ENCODE assay signal across 23 mouse cellular contexts in genomic region chr13:5729426-5730068, GRCm38 (mm10).
DNase-seq lines count a peak whose midpoint lies in the region; ATAC-seq and TF ChIP-seq lines count a peak whose summit lies in the region.
"Had no signal": no experiment of that assay in that cellular context is flagged by ENCODE, and none has a peak within 500 bp of the region (broad histone marks: within the 10 kb centered on the region; RNA-seq: fewer than 3 reads in every experiment).

No protein-coding gene starts in this region.

- no peak for TF ChIP-seq CTCF in midbrain, postnatal 0 days (IDR thresholded peaks at IDR 0.05)

- ATAC-seq in forebrain, embryonic 12.5 days (ENCODE audit: low FRiP score) = 0 out of 2 replicates have a peak, but pooled peaks have one; percentile 67
- ATAC-seq in midbrain, postnatal 0 days (ENCODE audit: low FRiP score) = no peak
- peak; percentile 51 for ATAC-seq in midbrain, embryonic 11.5 days (ENCODE audit: low FRiP score)
- ATAC-seq in heart, embryonic 11.5 days (replicated peaks; ENCODE audit: insufficient number of reproducible peaks, low FRiP score, low TSS enrichment) = no peak
- ATAC-seq: intestine, embryonic 16.5 days had no signal

- no peaks in the 10 kb centered on the region for H3K27me3 ChIP-seq in forebrain, embryonic 12.5 days
- no peaks in the 10 kb centered on the region for H3K27me3 ChIP-seq in forebrain, embryonic 10.5 days (ENCODE audit: poor library complexity, severe bottlenecking)
- peaks cover 10% of the 10 kb centered on the region; the same call in 1 of the 2 replicates for H3K27me3 ChIP-seq in midbrain, embryonic 10.5 days (ENCODE audit: low read depth, poor library complexity, severe bottlenecking)
- H3K27me3 ChIP-seq in midbrain, postnatal 0 days (ENCODE audit: insufficient read depth, low read length) = no peaks in the 10 kb centered on the region
- no peaks in the 10 kb centered on the region for H3K27me3 ChIP-seq in midbrain, embryonic 11.5 days (ENCODE audit: control insufficient read depth, insufficient read depth, low read length)
- H3K27me3 ChIP-seq in heart, embryonic 11.5 days (ENCODE audit: control insufficient read depth, insufficient read depth, low read length) = no peaks in the 10 kb centered on the region
- H3K27me3 ChIP-seq: limb, embryonic 15.5 days; neural tube, embryonic 13.5 days; stomach, embryonic 15.5 days had no signal

- DNase-seq in forebrain, embryonic 10.5 days (ENCODE audit: extremely low spot score, low spot score) = no peak
- no peak for DNase-seq in midbrain, embryonic 10.5 days (ENCODE audit: low spot score)
- no peak for DNase-seq in midbrain, postnatal 0 days (ENCODE audit: low spot score)
- DNase-seq in midbrain, embryonic 11.5 days (ENCODE audit: low spot score, missing footprints) = peak; percentile 75
- no peak for DNase-seq in heart, adult 11 months
- DNase-seq: adrenal gland, postnatal 25 days; cerebellum, adult 8-10 months; gastrocnemius, postnatal 36 days; kidney, adult 9 months; kidney, postnatal 14 days; left cerebral cortex, postnatal 4 days; lung, postnatal 4 days; thymus, adult 2 months; thymus, postnatal 4 days had no signal

- peaks cover 10% of the 10 kb centered on the region for H3K4me1 ChIP-seq in forebrain, embryonic 12.5 days
- H3K4me1 ChIP-seq in forebrain, embryonic 10.5 days = peaks cover 12% of the 10 kb centered on the region
- peaks cover 24% of the 10 kb centered on the region for H3K4me1 ChIP-seq in midbrain, embryonic 10.5 days
- no peaks in the 10 kb centered on the region for H3K4me1 ChIP-seq in midbrain, postnatal 0 days (ENCODE audit: insufficient read depth, low read length)
- H3K4me1 ChIP-seq in midbrain, embryonic 11.5 days (ENCODE audit: control insufficient read depth, insufficient read depth, low read length) = peaks cover 11% of the 10 kb centered on the region
- H3K4me1 ChIP-seq in heart, embryonic 11.5 days (ENCODE audit: control insufficient read depth, insufficient read depth, low read length) = no peaks in the 10 kb centered on the region
- H3K4me1 ChIP-seq: heart, embryonic 10.5 days; limb, embryonic 15.5 days; stomach, embryonic 15.5 days had no signal

- H3K27ac ChIP-seq in forebrain, embryonic 12.5 days = no peak overlapping the region
- no peak overlapping the region for H3K27ac ChIP-seq in forebrain, embryonic 10.5 days
- H3K27ac ChIP-seq in midbrain, embryonic 10.5 days (replicated peaks) = peak overlapping the region; percentile 55; the same call in 1 of the 2 replicates
- H3K27ac ChIP-seq in midbrain, postnatal 0 days (ENCODE audit: low read depth, low read length) = no peak overlapping the region
- H3K27ac ChIP-seq in midbrain, embryonic 11.5 days (ENCODE audit: low read depth, low read length) = no peak overlapping the region
- H3K27ac ChIP-seq in heart, embryonic 11.5 days (ENCODE audit: low read depth, low read length) = no peak overlapping the region
- H3K27ac ChIP-seq: heart, embryonic 10.5 days; limb, embryonic 15.5 days; liver, embryonic 14.5 days; neural tube, embryonic 13.5 days; stomach, embryonic 15.5 days had no signal

- H3K9ac ChIP-seq in forebrain, embryonic 12.5 days = no peak overlapping the region
- no peak overlapping the region for H3K9ac ChIP-seq in midbrain, postnatal 0 days (replicated peaks; ENCODE audit: low read length, poor library complexity, severe bottlenecking)
- no peak overlapping the region for H3K9ac ChIP-seq in midbrain, embryonic 11.5 days (ENCODE audit: low read length)
- H3K9ac ChIP-seq in heart, embryonic 11.5 days (ENCODE audit: low read depth, low read length) = no peak overlapping the region
- H3K9ac ChIP-seq: limb, embryonic 15.5 days; liver, embryonic 14.5 days; neural tube, embryonic 13.5 days; stomach, embryonic 15.5 days had no signal

- no peaks in the 10 kb centered on the region for H3K9me3 ChIP-seq in forebrain, embryonic 12.5 days
- no peaks in the 10 kb centered on the region for H3K9me3 ChIP-seq in forebrain, embryonic 10.5 days
- H3K9me3 ChIP-seq in midbrain, embryonic 10.5 days (replicated peaks) = no peaks in the 10 kb centered on the region
- H3K9me3 ChIP-seq in midbrain, postnatal 0 days (ENCODE audit: low read length) = no peaks in the 10 kb centered on the region
- H3K9me3 ChIP-seq in midbrain, embryonic 11.5 days (ENCODE audit: control insufficient read depth, low read length) = no peaks in the 10 kb centered on the region
- no peaks in the 10 kb centered on the region for H3K9me3 ChIP-seq in heart, embryonic 11.5 days (replicated peaks; ENCODE audit: control insufficient read depth, low read length)
- H3K9me3 ChIP-seq: heart, embryonic 10.5 days; limb, embryonic 15.5 days; neural tube, embryonic 13.5 days; stomach, embryonic 15.5 days had no signal

- H3K4me2 ChIP-seq in forebrain, embryonic 12.5 days = no peak overlapping the region
- H3K4me2 ChIP-seq in midbrain, postnatal 0 days (ENCODE audit: low read depth, low read length, poor library complexity, severe bottlenecking) = no peak overlapping the region
- no peak overlapping the region for H3K4me2 ChIP-seq in midbrain, embryonic 11.5 days
- no peak overlapping the region for H3K4me2 ChIP-seq in heart, embryonic 11.5 days
- H3K4me2 ChIP-seq: limb, embryonic 15.5 days; neural tube, embryonic 13.5 days; stomach, embryonic 15.5 days had no signal

- no peak overlapping the region for H3K4me3 ChIP-seq in forebrain, embryonic 12.5 days (replicated peaks)
- H3K4me3 ChIP-seq in forebrain, embryonic 10.5 days = no peak overlapping the region
- H3K4me3 ChIP-seq in midbrain, embryonic 10.5 days = no peak overlapping the region
- H3K4me3 ChIP-seq in midbrain, postnatal 0 days (ENCODE audit: low read depth, low read length) = no peak overlapping the region
- H3K4me3 ChIP-seq in midbrain, embryonic 11.5 days (ENCODE audit: low read depth, low read length) = no peak overlapping the region
- H3K4me3 ChIP-seq in heart, embryonic 11.5 days (ENCODE audit: low read depth, low read length) = no peak overlapping the region
- H3K4me3 ChIP-seq: heart, embryonic 10.5 days; limb, embryonic 15.5 days; myocyte; neural tube, embryonic 13.5 days; stomach, embryonic 15.5 days had no signal

- H3K36me3 ChIP-seq in forebrain, embryonic 12.5 days (replicated peaks) = no peaks in the 10 kb centered on the region
- no peaks in the 10 kb centered on the region for H3K36me3 ChIP-seq in forebrain, embryonic 10.5 days (replicated peaks)
- H3K36me3 ChIP-seq in midbrain, embryonic 10.5 days = no peaks in the 10 kb centered on the region
- no peaks in the 10 kb centered on the region for H3K36me3 ChIP-seq in midbrain, postnatal 0 days (ENCODE audit: insufficient read depth, low read length)
- no peaks in the 10 kb centered on the region for H3K36me3 ChIP-seq in midbrain, embryonic 11.5 days (ENCODE audit: control insufficient read depth, insufficient read depth, low read length)
- no peaks in the 10 kb centered on the region for H3K36me3 ChIP-seq in heart, embryonic 11.5 days (ENCODE audit: control insufficient read depth, insufficient read depth, low read length)
- H3K36me3 ChIP-seq: heart, embryonic 10.5 days; limb, embryonic 15.5 days; neural tube, embryonic 13.5 days; stomach, embryonic 15.5 days had no signal

- WGBS in forebrain, embryonic 12.5 days = 66% methylated on average over 6 of the region's 6 CpGs
- WGBS in forebrain, embryonic 10.5 days = 81% methylated on average over 6 of the region's 6 CpGs
- WGBS in midbrain, embryonic 10.5 days = 66% methylated on average over 6 of the region's 6 CpGs
- WGBS in midbrain, postnatal 0 days = 59% methylated on average over 6 of the region's 6 CpGs
- 65% methylated on average over 6 of the region's 6 CpGs for WGBS in midbrain, embryonic 11.5 days
- WGBS in heart, embryonic 11.5 days (ENCODE audit: insufficient replicate concordance) = 78% methylated on average over 6 of the region's 6 CpGs

Comparison
In these comparisons a context has a peak if more than half of its experiments do, and no peak if none do; other contexts are left out.
1. ATAC-seq: peak in forebrain, embryonic 12.5 days (single experiment) and midbrain, embryonic 11.5 days (single experiment); none in midbrain, postnatal 0 days (single experiment) and heart, embryonic 11.5 days (single experiment).